Mouse (Mus musculus) cerebellum, adult 2 months (tissue): ENCODE data around the gene Fgfr2.

Experiments
- CTCF ChIP-seq: fragments of 200-500 bp; IDR thresholded peaks from 2 replicates; pipeline ENCODE4 v1.5.1; 2011; ENCODE audit warnings: low read depth, mild to moderate bottlenecking, control low read depth, low read length, moderate library complexity, borderline replicate concordance; ENCODE audit not compliant: insufficient read depth
- POLR2A ChIP-seq: fragments of 200-500 bp; IDR thresholded peaks from 2 replicates; pipeline ENCODE4 v1.6.1; 2011; ENCODE audit warnings: low read length, control low read depth, borderline replicate concordance; ENCODE audit not compliant: insufficient read depth

- TF ChIP-seq POLR2A (no peak), CTCF (no peak)
Observed at GRCm38 (mm10) chr7:133115886-133116285, 7.3 kb downstream of the Fgfr2 start.
